Mouse (Mus musculus): ENCODE measurements around the gene Fam110a. TPM values are rescaled to one million over a fixed set of nuclear protein-coding genes. Genes with fewer than 3 reads are reported as not detected.

Gene Fam110a
- polyA plus RNA-seq, 1 experiment from 2014 or later: 70.4 TPM

GRCm38 (mm10) chr2:151939651-151940420 is 40.2 kb downstream of the Fam110a start:
- H3K27ac ChIP-seq: no peak overlapping the region
- H3K36me3 ChIP-seq (replicated peaks): no peaks in the 10 kb centered on the region
- no peaks in the 10 kb centered on the region for H3K9me3 ChIP-seq
- no peak for DNase-seq (ENCODE audit: extremely low spot score, low spot score)
- peaks cover 4% of the 10 kb centered on the region; the same call in 1 of the 2 replicates for H3K4me1 ChIP-seq
- H3K27me3 ChIP-seq (ENCODE audit: poor library complexity, severe bottlenecking): no peaks in the 10 kb centered on the region
- WGBS: 85% methylated on average over 5 of the region's 5 CpGs
- no peak overlapping the region for H3K4me3 ChIP-seq

GRCm38 (mm10) chr2:151938780-151939200 is 41.2 kb downstream of the Fam110a start:
- Histone ChIP-seq H3K4me3 (no peak overlapping the region), H3K27ac (no peak overlapping the region), H3K4me1 (peaks cover 4% of the 10 kb centered on the region; the same call in 1 of the 2 replicates), H3K9me3 (no peaks in the 10 kb centered on the region), H3K27me3 (ENCODE audit: poor library complexity, severe bottlenecking) (no peaks in the 10 kb centered on the region), H3K36me3 (replicated peaks) (no peaks in the 10 kb centered on the region)
- DNase-seq (ENCODE audit: extremely low spot score, low spot score): no peak
- 77% methylated on average over 11 of the region's 11 CpGs for WGBS

GRCm38 (mm10) chr2:151937893-151938292 is 42.1 kb downstream of the Fam110a start:
- Histone ChIP-seq H3K27ac (no peak overlapping the region), H3K36me3 (replicated peaks) (no peaks in the 10 kb centered on the region), H3K27me3 (ENCODE audit: poor library complexity, severe bottlenecking) (no peaks in the 10 kb centered on the region), H3K9me3 (no peaks in the 10 kb centered on the region), H3K4me3 (no peak overlapping the region), H3K4me1 (peaks cover 4% of the 10 kb centered on the region; the same call in 1 of the 2 replicates)
- WGBS: 71% methylated on average over 3 of the region's 3 CpGs
- no peak for DNase-seq (ENCODE audit: extremely low spot score, low spot score)

- 35% methylated on average over 7 of the region's 7 CpGs for WGBS
- Histone ChIP-seq H3K27ac (no peak overlapping the region), H3K9me3 (no peaks in the 10 kb centered on the region), H3K4me3 (no peak overlapping the region), H3K36me3 (replicated peaks) (no peaks in the 10 kb centered on the region), H3K27me3 (ENCODE audit: poor library complexity, severe bottlenecking) (no peaks in the 10 kb centered on the region), H3K4me1 (0 out of 2 replicates have a peak, but pooled peaks cover 10% of the 10 kb centered on the region)
- peak; percentile 85 for DNase-seq (ENCODE audit: extremely low spot score, low spot score)
Measured at GRCm38 (mm10) chr2:151930389-151931074, 49.5 kb downstream of the Fam110a start.

- Histone ChIP-seq H3K4me1 (peaks cover 29% of the 10 kb centered on the region), H3K9me3 (no peaks in the 10 kb centered on the region), H3K27ac (no peak overlapping the region), H3K27me3 (ENCODE audit: poor library complexity, severe bottlenecking) (no peaks in the 10 kb centered on the region), H3K36me3 (replicated peaks) (no peaks in the 10 kb centered on the region), H3K4me3 (no peak overlapping the region)
- no peak for DNase-seq (ENCODE audit: extremely low spot score, low spot score)
- 91% methylated on average over 11 of the region's 11 CpGs for WGBS
Measured at GRCm38 (mm10) chr2:151927103-151927502, 52.9 kb downstream of the Fam110a start.

- no peak for DNase-seq (ENCODE audit: extremely low spot score, low spot score)
- 72% methylated on average over 4 of the region's 4 CpGs for WGBS
- Histone ChIP-seq H3K9me3 (no peaks in the 10 kb centered on the region), H3K27ac (no peak overlapping the region), H3K4me1 (peaks cover 43% of the 10 kb centered on the region), H3K36me3 (replicated peaks) (no peaks in the 10 kb centered on the region), H3K27me3 (ENCODE audit: poor library complexity, severe bottlenecking) (no peaks in the 10 kb centered on the region), H3K4me3 (no peak overlapping the region)
Measured at GRCm38 (mm10) chr2:151925715-151926114, 54.3 kb downstream of the Fam110a start.

GRCm38 (mm10) chr2:151924276-151924675 is 55.7 kb downstream of the Fam110a start:
- Histone ChIP-seq H3K4me3 (no peak overlapping the region), H3K27ac (peak overlapping the region; percentile 40; the same call in 1 of the 2 replicates), H3K36me3 (replicated peaks) (no peaks in the 10 kb centered on the region), H3K9me3 (no peaks in the 10 kb centered on the region), H3K27me3 (ENCODE audit: poor library complexity, severe bottlenecking) (no peaks in the 10 kb centered on the region), H3K4me1 (peaks cover 51% of the 10 kb centered on the region)
- 86% methylated on average over 7 of the region's 7 CpGs for whole genome bisulfite sequencing
- no peak for DNase-seq (ENCODE audit: extremely low spot score, low spot score)

- 51% methylated on average over 4 of the region's 4 CpGs for WGBS
- no peaks in the 10 kb centered on the region for H3K27me3 ChIP-seq (ENCODE audit: poor library complexity, severe bottlenecking)
- peak; percentile 37 for DNase-seq (ENCODE audit: extremely low spot score, low spot score)
- no peaks in the 10 kb centered on the region for H3K9me3 ChIP-seq
- no peaks in the 10 kb centered on the region for H3K36me3 ChIP-seq (replicated peaks)
- peaks cover 55% of the 10 kb centered on the region for H3K4me1 ChIP-seq
- H3K4me3 ChIP-seq: no peak overlapping the region
- H3K27ac ChIP-seq: 0 out of 2 replicates have a peak overlapping the region, but pooled peaks have one; percentile 27
Measured at GRCm38 (mm10) chr2:151921596-151921995, 58.4 kb downstream of the Fam110a start.

GRCm38 (mm10) chr2:151921068-151921467 is 59.0 kb downstream of the Fam110a start:
- no peaks in the 10 kb centered on the region for H3K36me3 ChIP-seq (replicated peaks)
- no peaks in the 10 kb centered on the region for H3K27me3 ChIP-seq (ENCODE audit: poor library complexity, severe bottlenecking)
- 0 out of 2 replicates have a peak overlapping the region, but pooled peaks have one; percentile 27 for H3K27ac ChIP-seq
- DNase-seq (ENCODE audit: extremely low spot score, low spot score): no peak
- no peak overlapping the region for H3K4me3 ChIP-seq
- H3K4me1 ChIP-seq: peaks cover 61% of the 10 kb centered on the region
- WGBS: 64% methylated on average over 8 of the region's 8 CpGs
- H3K9me3 ChIP-seq: no peaks in the 10 kb centered on the region

MicroRNA genes within 50 kb of the gene (microRNA counts, 519-probe panel; counts per million panel counts)
- microRNA mmu-miR-1953: 341 counts per million, percentile 65 among the panel's probes with 10 or more counts

Small RNAs within 50 kb of the gene (microRNA-seq; reads per million reads assigned to microRNA genes)
- gene Mir1953: 0.90 reads per million

Other genes with a start within 250 kb of the Fam110a start
- gene Psmf1, start 236.0 kb downstream of the Fam110a start, polyA plus RNA-seq (2016; fragmentation: Nextera tagmentation; extraction: Ambion mirVana): 54.4 and 56.5 TPM in 2 replicates
- gene Rspo4, start 137.3 kb downstream of the Fam110a start, polyA plus RNA-seq (2016; fragmentation: Nextera tagmentation; extraction: Ambion mirVana): 0.29 and 0.39 TPM in 2 replicates
- 0.06 and 0.17 TPM in 2 replicates for gene Angpt4, start 69.0 kb downstream of the Fam110a start, polyA plus RNA-seq (2016; fragmentation: Nextera tagmentation; extraction: Ambion mirVana)
- 0.69 and 0.79 TPM in 2 replicates for gene Slc52a3, start 16.3 kb upstream of the Fam110a start, polyA plus RNA-seq (2016; fragmentation: Nextera tagmentation; extraction: Ambion mirVana)
- gene Scrt2, start 101.3 kb upstream of the Fam110a start, polyA plus RNA-seq (2016; fragmentation: Nextera tagmentation; extraction: Ambion mirVana): 1.1 and 2.4 TPM in 2 replicates
- gene Srxn1, start 125.3 kb upstream of the Fam110a start, polyA plus RNA-seq (2016; fragmentation: Nextera tagmentation; extraction: Ambion mirVana): 14.6 and 14.9 TPM in 2 replicates
- gene Tcf15, start 163.3 kb upstream of the Fam110a start, polyA plus RNA-seq (2016; fragmentation: Nextera tagmentation; extraction: Ambion mirVana): 4.0 and 4.1 TPM in 2 replicates
- gene Csnk2a1, start 246.6 kb upstream of the Fam110a start, polyA plus RNA-seq (2016; fragmentation: Nextera tagmentation; extraction: Ambion mirVana): 77.6 and 91.0 TPM in 2 replicates

Data from forebrain, embryonic 10.5 days (tissue).